Mouse (Mus musculus) adrenal gland, postnatal 4 days (tissue): ENCODE results near the gene Prph. TPM values are rescaled to one million over a fixed set of nuclear protein-coding genes. Genes with fewer than 3 reads are reported as not detected.
"Not testable (repeated sequence)": the region's sequence is repeated elsewhere in the genome, so short reads cannot be mapped to it uniquely, and the experiment has no call there.

Experiments used
- DNase-seq, 2 experiments: peaks; one replicate each; pipeline ENCODE4 v3.0.0; 2021 to 2022; ENCODE audit warnings: low spot score in 2 of 2, mixed read lengths in 2 of 2
- total RNA-seq, 2 experiments: library from RNA; stranded (reverse); gene quantifications; 2 replicates each; pipeline ENCODE4 v1.2.3; 2021

Prph gene
- total RNA-seq, 2 experiments from 2014 or later = 26.7 to 68.4 TPM

GRCm38 (mm10) chr15:99071988-99072387, 17.0 kb downstream of the Prph start:
- no peak for DNase-seq

- DNase-seq = no peak
Observed at GRCm38 (mm10) chr15:99074019-99074599, 19.1 kb downstream of the Prph start, which contains the start of gene Troap. TSS of gene Troap (plus strand) at chr15:99074575.

DNA sequence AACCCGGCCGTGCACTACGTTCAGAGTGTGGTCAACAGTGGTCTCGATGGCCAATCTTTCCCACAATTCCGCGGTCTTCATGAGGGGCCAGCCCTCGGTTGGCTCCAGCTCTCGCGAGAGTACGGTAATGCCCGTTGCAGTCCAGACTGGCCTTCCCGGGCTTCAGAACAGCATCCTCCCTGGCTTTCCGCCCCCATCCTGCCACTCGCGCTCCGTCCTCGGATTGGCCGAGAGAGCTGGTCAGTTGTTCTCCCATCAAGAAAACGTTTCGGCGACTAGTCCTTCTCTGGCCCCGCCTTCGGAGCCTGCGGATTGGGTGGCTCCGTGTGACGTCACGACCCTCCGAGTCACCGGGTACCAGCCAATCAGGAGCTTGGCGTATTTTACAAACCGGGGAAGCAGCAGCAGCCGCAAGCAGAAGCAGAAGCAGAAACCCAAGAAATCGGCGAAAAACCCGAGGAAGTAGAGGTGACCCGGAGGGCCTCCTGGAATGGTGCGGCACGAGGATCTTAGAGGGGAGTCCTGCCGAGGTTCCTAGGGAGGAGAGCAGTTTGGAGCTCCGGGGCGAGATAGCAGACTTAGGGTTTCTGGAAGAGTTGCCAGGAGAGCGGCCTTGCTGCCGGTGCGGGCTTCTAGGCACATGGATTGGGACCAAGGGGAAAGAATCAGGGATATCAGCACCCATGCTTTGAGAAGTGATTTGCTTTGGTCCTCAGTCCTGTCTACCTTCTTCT, 19.8 kb downstream of the Prph start:
- DNase-seq = peak; percentile 91 to 97

DNA sequence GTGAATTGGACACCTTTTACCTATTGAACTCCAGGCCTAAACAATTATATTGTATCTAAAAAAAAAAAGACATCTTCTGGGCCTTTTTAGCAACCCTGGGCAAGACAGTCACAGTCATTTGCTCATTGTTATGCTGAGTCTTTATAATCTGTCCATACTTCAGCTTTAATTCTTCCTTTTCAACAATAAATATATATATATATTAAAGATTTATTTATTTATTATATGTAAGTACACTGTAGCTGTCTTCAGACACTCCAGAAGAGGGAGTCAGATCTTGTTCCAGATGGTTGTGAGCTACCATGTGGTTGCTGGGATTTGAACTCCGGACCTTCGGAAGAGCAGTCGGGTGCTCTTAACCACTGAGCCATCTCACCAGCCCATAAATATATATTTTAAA, 21.0 kb downstream of the Prph start:
- not testable (repeated sequence) for DNase-seq

DNA sequence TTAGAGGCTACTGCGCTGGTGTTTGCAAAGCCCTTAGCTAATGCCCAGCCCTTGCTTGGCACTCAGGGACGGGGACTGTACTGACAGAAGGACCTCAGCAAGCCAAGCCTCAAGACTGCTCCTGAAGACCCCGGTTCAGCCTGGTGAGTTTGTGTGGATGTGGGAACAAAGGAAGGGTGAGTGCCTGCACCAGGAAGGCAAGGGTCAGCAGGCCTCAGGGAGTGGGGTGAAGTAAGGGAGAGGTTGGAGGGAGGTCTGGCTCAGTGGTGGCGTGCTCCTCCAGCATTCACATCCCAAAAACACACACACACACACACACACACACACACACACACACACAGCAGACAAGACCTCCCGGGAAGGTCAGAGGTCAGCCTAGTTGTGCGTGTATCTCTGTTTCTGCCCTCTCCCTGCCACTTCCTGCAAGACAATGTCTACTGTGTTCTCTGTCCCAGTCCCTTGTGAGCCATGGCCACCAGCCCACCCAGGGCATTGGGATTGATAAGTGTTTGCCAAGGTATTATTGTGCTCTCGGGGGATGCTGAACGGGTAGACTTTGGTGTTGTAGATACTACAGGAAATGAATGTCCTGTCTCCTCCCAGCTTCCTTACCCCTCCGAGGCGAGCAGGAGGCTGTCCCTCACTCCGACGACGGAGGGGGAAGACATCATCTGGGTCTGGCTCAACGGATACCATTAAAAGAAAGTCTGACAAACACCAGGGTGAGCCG, 23.4 kb downstream of the Prph start:
- no peak for DNase-seq

GRCm38 (mm10) chr15:99079804-99080203, 24.8 kb downstream of the Prph start:
- no peak for DNase-seq

- no peak for DNase-seq
Observed at GRCm38 (mm10) chr15:99082322-99082721, 27.3 kb downstream of the Prph start.

DNA sequence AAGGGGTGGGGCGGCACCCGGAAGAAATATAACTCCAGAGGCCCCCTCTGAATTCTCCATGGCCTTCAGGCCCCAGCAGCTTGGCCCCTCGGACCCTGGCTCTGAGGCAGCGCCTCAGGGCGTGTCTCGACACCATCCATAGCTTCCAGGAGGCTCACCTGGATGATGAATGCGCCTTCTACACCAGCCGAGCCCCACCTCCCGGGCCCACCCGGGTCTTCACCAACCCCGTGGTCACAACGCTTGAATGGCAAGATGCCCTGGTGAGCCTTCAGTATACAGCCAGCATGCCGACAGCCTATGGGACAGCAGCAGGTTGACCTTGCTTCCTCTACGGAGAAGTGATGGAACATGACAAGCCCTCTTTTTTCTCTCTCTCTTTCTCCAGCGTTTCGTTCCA, 27.9 kb downstream of the Prph start:
- no peak for DNase-seq

DNA sequence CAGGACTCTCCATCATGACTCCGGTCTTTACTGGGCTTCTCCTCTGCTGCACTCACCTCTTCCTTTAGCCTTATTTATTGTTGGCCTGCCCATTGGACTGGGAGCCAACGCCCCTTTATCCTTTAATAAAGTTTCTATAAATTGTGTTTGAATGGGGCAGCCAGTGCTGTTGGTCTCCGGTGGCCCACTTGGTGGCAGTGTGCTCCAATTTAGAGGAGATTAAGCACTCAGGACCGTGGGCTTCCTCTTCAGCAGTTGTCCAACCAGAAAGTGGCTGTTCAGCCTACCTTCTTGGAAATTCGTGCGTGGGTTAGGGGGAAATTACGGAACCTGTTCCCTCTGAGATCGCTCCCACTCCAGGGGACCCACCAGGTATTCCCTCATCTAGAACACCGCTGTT, 28.3 kb downstream of the Prph start:
- no peak for DNase-seq

DNA sequence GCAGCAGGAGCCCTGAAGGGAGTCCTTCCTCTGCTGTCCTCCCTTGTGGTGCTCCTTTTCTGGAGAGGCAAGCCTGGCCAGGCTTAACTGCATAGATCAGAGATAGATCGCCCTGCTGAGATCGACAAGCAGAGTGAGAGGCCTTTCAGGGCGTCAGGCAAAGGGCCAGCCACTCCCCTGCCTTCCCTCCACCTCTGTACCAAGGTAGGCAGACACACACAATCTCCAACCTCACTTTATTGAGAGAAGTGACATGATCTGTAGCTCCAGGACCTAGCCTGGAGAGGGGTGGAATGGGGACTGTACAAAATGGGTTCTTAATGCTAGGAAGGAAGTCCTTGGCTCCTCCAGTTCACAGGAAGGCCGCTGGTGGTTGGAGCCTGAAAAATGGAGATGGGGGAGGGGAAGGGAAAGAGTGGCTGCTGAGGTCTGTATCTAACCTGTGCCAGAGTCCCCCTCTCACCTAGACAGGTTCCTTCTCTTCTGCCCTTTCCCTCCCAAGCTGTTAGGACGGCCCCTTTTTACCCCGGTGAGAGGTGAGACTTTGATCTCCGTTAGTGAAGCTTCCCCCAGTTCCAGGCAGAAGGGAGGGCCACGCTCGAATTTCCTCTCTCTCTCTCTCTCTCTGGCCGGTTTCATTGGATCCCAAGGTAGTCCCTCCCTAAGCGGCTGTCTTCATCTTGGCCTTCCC, 29.0 kb downstream of the Prph start:
- DNase-seq = no peak

- no peak for DNase-seq
Observed at GRCm38 (mm10) chr15:99084618-99085017, 29.6 kb downstream of the Prph start.

GRCm38 (mm10) chr15:99085997-99086396, 31.0 kb downstream of the Prph start:
- no peak for DNase-seq

DNA sequence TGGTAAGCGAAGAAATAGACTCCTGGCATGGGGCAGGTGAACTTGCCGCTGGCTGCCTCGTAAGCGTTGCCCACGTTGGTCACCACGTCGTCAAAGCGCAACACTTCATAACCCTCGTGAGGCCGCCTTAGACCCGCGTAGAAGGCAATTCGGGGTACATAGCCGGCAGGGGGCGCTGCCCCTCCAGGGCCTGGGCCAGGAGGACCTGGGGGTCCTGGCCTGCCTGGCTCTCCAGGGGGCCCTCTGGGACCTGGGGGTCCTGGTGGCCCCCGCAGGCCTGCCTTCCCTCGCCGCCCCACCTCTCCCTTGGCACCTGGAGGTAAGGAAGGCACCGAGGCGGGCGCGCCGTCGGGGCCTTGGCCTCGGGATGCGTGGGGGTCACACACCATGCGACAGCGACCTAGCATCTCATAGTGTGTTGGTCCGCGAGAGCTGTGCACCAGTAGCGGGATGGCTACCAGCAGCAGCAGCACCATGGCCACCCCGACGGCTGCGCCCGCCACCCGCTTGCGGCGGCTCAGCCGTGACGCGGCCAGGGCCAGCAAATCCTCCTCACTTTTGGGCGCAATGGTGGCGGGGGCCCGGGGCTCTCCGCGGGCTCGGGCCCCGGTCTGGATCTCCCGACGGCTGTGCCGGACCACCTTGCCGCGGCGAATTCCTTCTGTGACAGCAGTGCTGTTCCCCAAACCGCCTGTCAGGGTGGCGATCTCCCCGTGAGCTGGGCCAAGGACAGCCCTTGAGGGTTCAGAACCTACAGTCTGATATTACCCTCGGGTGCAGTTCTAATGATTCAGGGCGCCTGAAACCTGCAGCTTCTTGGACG, 32.5 kb downstream of the Prph start, which contains the start of gene C1ql4:
Gene C1ql4, minus strand, starts transcription at position 565 of the 823 bp plus-strand sequence.
- DNase-seq = no peak

DNA sequence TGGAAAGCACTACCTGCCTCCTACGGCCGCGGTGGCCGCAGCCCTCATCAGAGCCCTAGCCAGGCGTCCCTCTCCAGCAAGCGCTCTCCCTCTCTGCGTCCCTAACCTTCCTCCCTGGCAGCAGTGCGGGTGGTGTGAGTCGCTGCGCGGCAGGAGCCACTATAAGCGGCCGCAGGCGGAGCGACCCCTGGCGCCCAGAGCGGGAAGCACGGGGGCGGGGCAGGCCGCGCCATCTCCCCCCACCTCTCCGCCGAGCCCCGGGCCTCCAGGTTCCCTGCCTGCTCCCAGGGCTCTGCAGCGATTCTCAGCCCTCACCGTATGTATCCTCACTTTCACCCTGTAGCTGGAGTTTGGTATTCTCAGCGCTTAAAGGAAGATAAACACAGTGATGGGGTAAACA, 33.3 kb downstream of the Prph start:
- peak; percentile 68 to 81 for DNase-seq

DNA sequence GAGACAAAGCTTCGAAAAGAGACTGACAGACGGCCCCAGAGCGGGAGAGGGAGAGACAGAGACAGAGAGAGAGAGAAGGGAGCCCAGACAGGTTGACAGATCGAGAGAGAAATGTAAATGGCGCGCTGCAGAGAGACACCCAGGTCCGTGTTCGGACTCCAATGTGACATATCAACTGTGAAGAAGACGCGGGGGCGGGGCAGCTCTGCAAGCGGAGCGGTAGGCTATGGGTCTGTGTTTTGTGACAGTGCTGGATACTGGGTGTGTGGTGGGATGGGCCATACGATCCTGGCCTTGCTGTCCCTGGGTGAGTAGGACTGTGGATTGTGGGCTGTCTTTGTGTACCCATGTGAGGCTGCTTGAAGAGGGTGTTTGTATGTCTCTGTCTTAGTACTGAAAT, 34.1 kb downstream of the Prph start:
- no peak for DNase-seq

DNA sequence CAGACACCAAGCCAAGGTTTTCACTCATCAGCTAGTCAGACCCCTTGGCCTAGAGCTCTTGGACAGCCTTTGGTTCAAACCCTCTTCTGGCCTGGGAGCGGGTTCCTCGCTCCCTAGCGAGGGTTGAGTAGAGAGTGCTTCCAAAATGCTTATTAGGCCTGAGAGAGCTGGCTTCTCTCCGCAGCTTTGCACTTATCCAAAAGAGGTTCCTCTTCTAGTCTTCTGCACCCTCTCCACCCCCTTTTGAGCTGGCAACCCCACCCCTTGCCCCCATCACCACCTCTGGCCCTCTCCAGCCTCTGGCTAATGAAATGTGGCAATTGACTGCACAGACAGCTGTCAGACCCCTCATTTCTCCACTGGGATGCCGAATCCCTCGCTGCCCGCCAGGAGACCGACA, 37.9 kb downstream of the Prph start, which contains the start of gene Dnajc22:
Gene Dnajc22, plus strand, starts transcription at position 301 of the 400 bp plus-strand sequence.
- no peak for DNase-seq

- no peak for DNase-seq
Observed at GRCm38 (mm10) chr15:99093291-99094258, 38.6 kb downstream of the Prph start.

DNA sequence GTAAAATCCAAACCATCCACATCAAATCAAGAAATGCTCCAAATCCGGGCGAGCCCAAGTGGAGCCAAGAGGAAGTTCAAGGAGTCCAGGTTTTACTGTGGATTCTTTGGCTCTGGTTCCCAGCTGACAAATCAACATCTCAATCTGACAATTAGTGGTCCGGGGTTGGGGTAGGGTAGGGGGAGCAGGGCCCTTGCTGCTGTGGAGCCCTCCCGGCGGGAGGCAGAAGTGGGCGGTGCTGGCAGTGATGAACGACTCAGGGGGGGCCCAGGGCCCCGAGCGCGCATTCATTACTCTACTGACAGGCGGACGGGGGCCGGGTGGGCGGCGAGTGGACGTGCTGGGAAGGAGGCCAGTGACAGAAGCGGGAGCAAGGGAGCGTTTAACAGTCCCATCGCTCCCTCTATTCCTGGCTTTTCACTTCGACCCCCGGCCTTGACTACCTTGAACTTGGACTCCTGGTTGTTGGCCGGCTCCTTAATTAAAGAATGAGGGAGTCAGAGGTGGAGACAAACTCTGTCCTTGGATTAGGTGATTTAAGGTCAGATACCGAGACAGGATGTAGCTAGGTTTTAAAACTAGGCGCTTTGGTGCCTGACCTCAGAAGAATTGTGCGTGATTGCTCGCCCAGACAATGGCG, 39.8 kb downstream of the Prph start:
- DNase-seq = no peak

- DNase-seq = no peak
Observed at GRCm38 (mm10) chr15:99095356-99095755, 40.4 kb downstream of the Prph start.
